In genomic region chr8:71404951-71405351, GRCm38 (mm10) we compare ENCODE assay signal across 8 mouse cellular contexts. TPM values are rescaled to one million over a fixed set of nuclear protein-coding genes. Genes with fewer than 3 reads are reported as not detected.
A peak's percentile ranks its signal among the peaks of the same experiment; 100 is the strongest.
DNase-seq lines count a peak whose midpoint lies in the region; ATAC-seq and TF ChIP-seq lines count a peak whose summit lies in the region.

No protein-coding gene starts in this region.

- peaks cover 40% of the 10 kb centered on the region for H3K36me3 ChIP-seq in forebrain, embryonic 12.5 days (replicated peaks)
- H3K36me3 ChIP-seq in forebrain, embryonic 16.5 days (ENCODE audit: control insufficient read depth, insufficient read depth): no peaks in the 10 kb centered on the region
- H3K36me3 ChIP-seq in stomach, embryonic 14.5 days (ENCODE audit: control insufficient read depth, insufficient read depth, low read length): peaks cover 21% of the 10 kb centered on the region; the same call in 1 of the 2 replicates
- peaks cover 3% of the 10 kb centered on the region for H3K36me3 ChIP-seq in stomach, postnatal 0 days (ENCODE audit: control insufficient read depth, insufficient read depth, low read length)

- no peaks in the 10 kb centered on the region for H3K9me3 ChIP-seq in forebrain, embryonic 12.5 days
- no peaks in the 10 kb centered on the region for H3K9me3 ChIP-seq in forebrain, embryonic 16.5 days (ENCODE audit: control insufficient read depth, low read length)
- no peaks in the 10 kb centered on the region for H3K9me3 ChIP-seq in stomach, embryonic 14.5 days (ENCODE audit: control insufficient read depth, low read depth, low read length)
- H3K9me3 ChIP-seq in stomach, postnatal 0 days (ENCODE audit: control insufficient read depth, low read length): no peaks in the 10 kb centered on the region

- TF ChIP-seq EP300 in stomach, postnatal 0 days (optimal IDR thresholded peaks at IDR 0.05): no peak

- no peak overlapping the region for H3K27ac ChIP-seq in forebrain, embryonic 12.5 days
- no peak overlapping the region for H3K27ac ChIP-seq in forebrain, embryonic 16.5 days (ENCODE audit: low read length)
- no peak overlapping the region for H3K27ac ChIP-seq in stomach, embryonic 14.5 days (ENCODE audit: low read length)
- no peak overlapping the region for H3K27ac ChIP-seq in stomach, postnatal 0 days (replicated peaks)

- TF ChIP-seq CTCF in stomach, postnatal 0 days (IDR thresholded peaks at IDR 0.05; ENCODE audit: low read depth): no peak

- H3K4me2 ChIP-seq in forebrain, embryonic 12.5 days: no peak overlapping the region; the same call in 1 of the 2 replicates
- no peak overlapping the region for H3K4me2 ChIP-seq in forebrain, embryonic 16.5 days (ENCODE audit: low read length)
- no peak overlapping the region for H3K4me2 ChIP-seq in stomach, embryonic 14.5 days (replicated peaks; ENCODE audit: low read depth, low read length)
- no peak overlapping the region; the same call in 1 of the 2 replicates for H3K4me2 ChIP-seq in stomach, postnatal 0 days (replicated peaks; ENCODE audit: low read depth)

- intact Hi-C loops in left cerebral cortex, postnatal 14 days (cut with DNase I): no loop called here

- no peak for DNase-seq in stomach, postnatal 0 days (ENCODE audit: low spot score)
- DNase-seq in kidney, postnatal 25 days: peak; percentile 39 to 76
- no peak for DNase-seq in spleen, adult 12 weeks (ENCODE audit: low spot score)
- DNase-seq in left cerebral cortex, postnatal 14 days (ENCODE audit: low spot score in 2 of 2): no peak
- DNase-seq in thymus, postnatal 36 days: no peak

- H3K9ac ChIP-seq in forebrain, embryonic 12.5 days: no peak overlapping the region
- no peak overlapping the region for H3K9ac ChIP-seq in forebrain, embryonic 16.5 days (replicated peaks; ENCODE audit: low read depth, low read length)
- H3K9ac ChIP-seq in stomach, embryonic 14.5 days (replicated peaks; ENCODE audit: low read depth, low read length): no peak overlapping the region
- H3K9ac ChIP-seq in stomach, postnatal 0 days (ENCODE audit: low read length): no peak overlapping the region

- H3K4me3 ChIP-seq in forebrain, embryonic 12.5 days (replicated peaks): peak overlapping the region; percentile 66; the same call in 1 of the 2 replicates
- H3K4me3 ChIP-seq in forebrain, embryonic 16.5 days (replicated peaks; ENCODE audit: low read length): no peak overlapping the region
- peak overlapping the region; percentile 52; the same call in 1 of the 2 replicates for H3K4me3 ChIP-seq in stomach, embryonic 14.5 days (ENCODE audit: low read depth, low read length)
- H3K4me3 ChIP-seq in stomach, postnatal 0 days (ENCODE audit: low read depth, low read length): no peak overlapping the region

- H3K4me1 ChIP-seq in forebrain, embryonic 12.5 days: peaks cover 20% of the 10 kb centered on the region
- H3K4me1 ChIP-seq in forebrain, embryonic 16.5 days (replicated peaks; ENCODE audit: control insufficient read depth, insufficient read depth, low read length): peaks cover 14% of the 10 kb centered on the region
- peaks cover 12% of the 10 kb centered on the region; the same call in 1 of the 2 replicates for H3K4me1 ChIP-seq in stomach, embryonic 14.5 days (ENCODE audit: control insufficient read depth, insufficient read depth, low read length)
- peaks cover 11% of the 10 kb centered on the region for H3K4me1 ChIP-seq in stomach, postnatal 0 days (replicated peaks; ENCODE audit: control insufficient read depth, insufficient read depth)

- no peaks in the 10 kb centered on the region for H3K27me3 ChIP-seq in forebrain, embryonic 12.5 days
- no peaks in the 10 kb centered on the region for H3K27me3 ChIP-seq in forebrain, embryonic 16.5 days (replicated peaks; ENCODE audit: control insufficient read depth, insufficient read depth, low read length)
- H3K27me3 ChIP-seq in stomach, embryonic 14.5 days (ENCODE audit: control insufficient read depth, insufficient read depth, low read length): no peaks in the 10 kb centered on the region
- no peaks in the 10 kb centered on the region for H3K27me3 ChIP-seq in stomach, postnatal 0 days (ENCODE audit: control insufficient read depth, insufficient read depth, low read length)

- WGBS in forebrain, embryonic 12.5 days: 86% methylated on average over 9 of the region's 9 CpGs
- WGBS in forebrain, embryonic 16.5 days: 83% methylated on average over 9 of the region's 9 CpGs
- WGBS in stomach, embryonic 14.5 days: 82% methylated on average over 9 of the region's 9 CpGs
- 81% methylated on average over 9 of the region's 9 CpGs for WGBS in stomach, postnatal 0 days

- ATAC-seq in forebrain, embryonic 12.5 days (ENCODE audit: low FRiP score): no peak
- no peak for ATAC-seq in forebrain, embryonic 16.5 days
- ATAC-seq in stomach, embryonic 14.5 days (ENCODE audit: insufficient number of reproducible peaks, insufficient read depth, low FRiP score, low read depth): no peak
- no peak for ATAC-seq in stomach, postnatal 0 days (ENCODE audit: low FRiP score, low TSS enrichment)

RNA-seq across cellular contexts. Expression of gene Ankle1, which starts 0.9 kb away (rescaled TPM):
- 34.2 and 38.0 TPM in 2 replicates for polyA plus RNA-seq in forebrain, embryonic 12.5 days (2016; fragmentation: Nextera tagmentation; extraction: Ambion mirVana)
- 12.3 and 18.9 TPM in 2 replicates for polyA plus RNA-seq in forebrain, embryonic 16.5 days (2015; fragmentation: Nextera tagmentation; extraction: Ambion mirVana)
- polyA plus RNA-seq in stomach, embryonic 14.5 days (2014; fragmentation: Nextera tagmentation; extraction: Ambion mirVana): 30.9 and 39.8 TPM in 2 replicates
- 5.0 and 6.4 TPM in 2 replicates for polyA plus RNA-seq in stomach, postnatal 0 days (2015; fragmentation: Nextera tagmentation; extraction: Ambion mirVana)
- under 1 TPM; 0.29 to 0.38 TPM for total RNA-seq in left cerebral cortex, postnatal 14 days (2021)

RNA-seq across cellular contexts. Expression of gene Babam1, which starts 8.3 kb away (rescaled TPM):
- polyA plus RNA-seq in forebrain, embryonic 12.5 days (2016; fragmentation: Nextera tagmentation; extraction: Ambion mirVana): 89.4 and 110 TPM in 2 replicates
- 103 and 105 TPM in 2 replicates for polyA plus RNA-seq in forebrain, embryonic 16.5 days (2015; fragmentation: Nextera tagmentation; extraction: Ambion mirVana)
- polyA plus RNA-seq in stomach, embryonic 14.5 days (2014; fragmentation: Nextera tagmentation; extraction: Ambion mirVana): 92.2 and 94.2 TPM in 2 replicates
- polyA plus RNA-seq in stomach, postnatal 0 days (2015; fragmentation: Nextera tagmentation; extraction: Ambion mirVana): 54.7 and 61.7 TPM in 2 replicates
- total RNA-seq in left cerebral cortex, postnatal 14 days (2021): 10 to 100 TPM; 87.1 to 91.0 TPM

RNA-seq across cellular contexts. Expression of gene Ushbp1, which starts 9.3 kb away (rescaled TPM):
- 3.2 and 4.6 TPM in 2 replicates for polyA plus RNA-seq in forebrain, embryonic 12.5 days (2016; fragmentation: Nextera tagmentation; extraction: Ambion mirVana)
- 6.1 and 6.9 TPM in 2 replicates for polyA plus RNA-seq in forebrain, embryonic 16.5 days (2015; fragmentation: Nextera tagmentation; extraction: Ambion mirVana)
- 8.6 and 9.6 TPM in 2 replicates for polyA plus RNA-seq in stomach, embryonic 14.5 days (2014; fragmentation: Nextera tagmentation; extraction: Ambion mirVana)
- 4.1 and 4.5 TPM in 2 replicates for polyA plus RNA-seq in stomach, postnatal 0 days (2015; fragmentation: Nextera tagmentation; extraction: Ambion mirVana)
- total RNA-seq in left cerebral cortex, postnatal 14 days (2021): 1 to 10 TPM; 5.9 to 7.2 TPM

RNA-seq across cellular contexts. Expression of gene Nr2f6, which starts 23.2 kb away (rescaled TPM):
- 31.5 and 35.3 TPM in 2 replicates for polyA plus RNA-seq in forebrain, embryonic 12.5 days (2016; fragmentation: Nextera tagmentation; extraction: Ambion mirVana)
- 11.8 and 13.2 TPM in 2 replicates for polyA plus RNA-seq in forebrain, embryonic 16.5 days (2015; fragmentation: Nextera tagmentation; extraction: Ambion mirVana)
- polyA plus RNA-seq in stomach, embryonic 14.5 days (2014; fragmentation: Nextera tagmentation; extraction: Ambion mirVana): 52.7 and 65.5 TPM in 2 replicates
- 47.0 and 56.1 TPM in 2 replicates for polyA plus RNA-seq in stomach, postnatal 0 days (2015; fragmentation: Nextera tagmentation; extraction: Ambion mirVana)
- total RNA-seq in left cerebral cortex, postnatal 14 days (2021): 10 to 100 TPM; 32.2 to 34.2 TPM

RNA-seq across cellular contexts. Expression of gene Ocel1, which starts 33.9 kb away (rescaled TPM):
- polyA plus RNA-seq in forebrain, embryonic 12.5 days (2016; fragmentation: Nextera tagmentation; extraction: Ambion mirVana): 3.2 and 4.4 TPM in 2 replicates
- 7.8 and 8.0 TPM in 2 replicates for polyA plus RNA-seq in forebrain, embryonic 16.5 days (2015; fragmentation: Nextera tagmentation; extraction: Ambion mirVana)
- 3.8 TPM in 2 replicates for polyA plus RNA-seq in stomach, embryonic 14.5 days (2014; fragmentation: Nextera tagmentation; extraction: Ambion mirVana)
- 8.2 and 9.1 TPM in 2 replicates for polyA plus RNA-seq in stomach, postnatal 0 days (2015; fragmentation: Nextera tagmentation; extraction: Ambion mirVana)
- 10 to 100 TPM; 20.2 TPM for total RNA-seq in left cerebral cortex, postnatal 14 days (2021)

Comparison
In these comparisons a context has a peak if more than half of its experiments do, and no peak if none do; other contexts are left out.
1. H3K4me3 ChIP-seq: peak in forebrain, embryonic 12.5 days (single experiment) and stomach, embryonic 14.5 days (single experiment); none in forebrain, embryonic 16.5 days (single experiment) and stomach, postnatal 0 days (single experiment).
2. DNase-seq: peak in kidney, postnatal 25 days (2 of 2); none in stomach, postnatal 0 days (single experiment), spleen, adult 12 weeks (single experiment), left cerebral cortex, postnatal 14 days (0 of 2) and thymus, postnatal 36 days (0 of 2).